Mouse (Mus musculus) stomach, embryonic 14.5 days (tissue): ENCODE data around the gene Olfr568. TPM values are rescaled to one million over a fixed set of nuclear protein-coding genes. Genes with fewer than 3 reads are reported as not detected.

Source experiments
- ATAC-seq: fragments of 200-750 bp; cut with Nextera tagmentation; 2 replicates; pipeline ENCODE4 v1.8.0; 2017; ENCODE audit warnings: low read depth, moderate TSS enrichment; ENCODE audit not compliant: insufficient number of reproducible peaks, insufficient read depth, low FRiP score
- H3K27ac ChIP-seq: fragments of 300-500 bp; sonication (generic); 2 replicates; pipeline ENCODE4 v1.5.1; 2014; ENCODE audit warnings: mild to moderate bottlenecking, low read length, moderate library complexity, mixed read lengths
- H3K27me3 ChIP-seq: fragments of 300-500 bp; sonication (generic); 2 replicates; pipeline ENCODE4 v1.6.1; 2014; ENCODE audit warnings: low read length, control low read depth, mixed read lengths; ENCODE audit not compliant: control insufficient read depth, insufficient read depth
- H3K36me3 ChIP-seq: fragments of 300-500 bp; sonication (generic); 2 replicates; pipeline ENCODE4 v1.6.1; 2014; ENCODE audit warnings: mild to moderate bottlenecking, control low read depth, low read length, moderate library complexity, mixed read lengths; ENCODE audit not compliant: control insufficient read depth, insufficient read depth
- H3K4me1 ChIP-seq: fragments of 300-500 bp; sonication (generic); 2 replicates; pipeline ENCODE4 v1.6.1; 2014; ENCODE audit warnings: low read length, control low read depth, mixed read lengths; ENCODE audit not compliant: control insufficient read depth, insufficient read depth
- H3K4me2 ChIP-seq: fragments of 300-500 bp; sonication (generic); replicated peaks from 2 replicates; pipeline ENCODE4 v1.6.1; 2014; ENCODE audit warnings: low read depth, low read length, control low read depth
- H3K4me3 ChIP-seq: fragments of 300-500 bp; sonication (generic); 2 replicates; pipeline ENCODE4 v1.5.1; 2014; ENCODE audit warnings: low read depth, low read length, control low read depth
- H3K9ac ChIP-seq: fragments of 300-500 bp; sonication (generic); replicated peaks from 2 replicates; pipeline ENCODE4 v1.6.1; 2014; ENCODE audit warnings: low read depth, mild to moderate bottlenecking, control low read depth, low read length, moderate library complexity, mixed read lengths
- H3K9me3 ChIP-seq: fragments of 300-500 bp; sonication (generic); 2 replicates; pipeline ENCODE4 v1.6.1; 2016; ENCODE audit warnings: low read depth, low read length, control low read depth; ENCODE audit not compliant: control insufficient read depth
- WGBS: fragments of 180-500 bp; shearing (Covaris S2); extraction: QIAGEN DNeasy Blood & Tissue Kit; methylation state at CpG from one replicate; pipeline ENCODE4 v1.1.7; 2014; 5-methylcytosine and 5-hydroxymethylcytosine counted together
- polyA plus RNA-seq: library from polyadenylated mRNA; unstranded; fragments of >200 nt; fragmentation: Nextera tagmentation; extraction: Ambion mirVana; gene quantifications from 2 replicates; pipeline ENCODE4 v1.2.1, GENCODE M21; 2014

Gene Olfr568
- polyA plus RNA-seq, 1 experiment from 2014 or later, result not detected

- no peak for ATAC-seq
- Histone ChIP-seq H3K27me3 (no peaks in the 10 kb centered on the region), H3K9me3 (no peaks in the 10 kb centered on the region), H3K4me2 (no peak within 1 kb of the TSS), H3K4me3 (no peak within 1 kb of the TSS), H3K4me1 (no peaks in the 10 kb centered on the region), H3K9ac (no peak within 1 kb of the TSS), H3K27ac (no peak within 1 kb of the TSS), H3K36me3 (no peaks in the 10 kb centered on the region)
- 47% methylated on average over 1 of the region's 1 CpGs for WGBS
Measured at GRCm38 (mm10) chr7:102924109-102924508, 47.2 kb downstream of the Olfr568 start, which contains the start of gene Olfr572. Olfr572 (plus strand) TSS chr7:102924409.

DNA sequence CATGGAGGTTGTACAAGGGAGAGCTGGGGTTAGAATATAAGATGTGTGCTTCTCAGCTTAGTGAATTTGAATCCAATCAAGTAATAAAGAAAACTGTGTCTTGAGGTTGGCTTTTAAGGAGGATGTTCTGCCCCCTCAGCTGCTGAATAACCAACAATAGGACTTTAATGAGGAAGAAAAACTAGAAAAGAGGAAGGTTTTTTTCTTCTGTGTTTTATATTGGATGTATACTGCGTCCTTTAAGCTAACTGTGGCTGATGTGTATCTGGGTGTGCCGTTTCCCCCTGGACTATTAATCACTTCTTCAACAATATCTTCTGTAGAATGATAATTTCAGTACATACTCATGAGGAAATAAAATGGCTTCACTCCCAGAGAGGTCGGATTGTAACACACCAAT lies 50.2 kb downstream of the Olfr568 start:
- no peak overlapping the region for H3K4me2 ChIP-seq
- no peak for ATAC-seq
- H3K36me3 ChIP-seq, result no peaks in the 10 kb centered on the region
- H3K9ac ChIP-seq, result no peak overlapping the region
- no peaks in the 10 kb centered on the region for H3K9me3 ChIP-seq
- H3K27ac ChIP-seq, result no peak overlapping the region
- H3K4me3 ChIP-seq, result no peak overlapping the region
- no peaks in the 10 kb centered on the region for H3K27me3 ChIP-seq
- 60% methylated on average over 3 of the region's 3 CpGs for WGBS
- no peaks in the 10 kb centered on the region for H3K4me1 ChIP-seq

Other genes starting within 250 kb of the Olfr568 start
- not detected in 2 replicates for gene Olfr554, start 238.7 kb upstream of the Olfr568 start, polyA plus RNA-seq
- not detected in 2 replicates for gene Olfr555, start 218.3 kb upstream of the Olfr568 start, polyA plus RNA-seq
- not detected in 2 replicates for gene Olfr556, start 212.2 kb upstream of the Olfr568 start, polyA plus RNA-seq
- gene Trim68, start 189.8 kb upstream of the Olfr568 start, polyA plus RNA-seq, result 17.0 and 22.1 TPM in 2 replicates
- not detected in 2 replicates for gene Olfr557, start 181.2 kb upstream of the Olfr568 start, polyA plus RNA-seq
- gene Olfr558, start 174.9 kb upstream of the Olfr568 start, polyA plus RNA-seq, result 0.13 and 0.17 TPM in 2 replicates
- gene Olfr33, start 158.1 kb upstream of the Olfr568 start, polyA plus RNA-seq, result not detected in 2 replicates
- not detected in 2 replicates for gene Olfr559, start 149.6 kb upstream of the Olfr568 start, polyA plus RNA-seq
- gene Olfr560, start 117.8 kb upstream of the Olfr568 start, polyA plus RNA-seq, result not detected in 2 replicates
- gene Olfr78, start 117.7 kb upstream of the Olfr568 start, polyA plus RNA-seq, result 0.18 and 0.49 TPM in 2 replicates
- not detected in 2 replicates for gene Olfr561, start 105.9 kb upstream of the Olfr568 start, polyA plus RNA-seq
- gene Olfr564, start 73.6 kb upstream of the Olfr568 start, polyA plus RNA-seq, result not detected in 2 replicates
- gene Olfr566, start 18.4 kb upstream of the Olfr568 start, polyA plus RNA-seq, result not detected in 2 replicates
- gene Olfr569, start 13.8 kb downstream of the Olfr568 start, polyA plus RNA-seq, result not detected in 2 replicates
- gene Olfr570, start 17.5 kb downstream of the Olfr568 start, polyA plus RNA-seq, result not detected in 2 replicates
- gene Olfr571, start 40.4 kb downstream of the Olfr568 start, polyA plus RNA-seq, result not detected in 2 replicates
- gene Olfr572, start 47.3 kb downstream of the Olfr568 start, polyA plus RNA-seq, result not detected in 2 replicates
- gene Olfr573-ps1, start 65.5 kb downstream of the Olfr568 start, polyA plus RNA-seq, result not detected in 2 replicates
- not detected in 2 replicates for gene Olfr574, start 71.3 kb downstream of the Olfr568 start, polyA plus RNA-seq
- not detected in 2 replicates for gene Olfr575, start 81.7 kb downstream of the Olfr568 start, polyA plus RNA-seq
- not detected in 2 replicates for gene Olfr576, start 85.5 kb downstream of the Olfr568 start, polyA plus RNA-seq
- not detected in 2 replicates for gene Olfr577, start 98.8 kb downstream of the Olfr568 start, polyA plus RNA-seq
- not detected in 2 replicates for gene Olfr578, start 112.2 kb downstream of the Olfr568 start, polyA plus RNA-seq
- gene Olfr582, start 160.9 kb downstream of the Olfr568 start, polyA plus RNA-seq, result not detected in 2 replicates
- gene Olfr583, start 174.2 kb downstream of the Olfr568 start, polyA plus RNA-seq, result not detected in 2 replicates
- gene Olfr584, start 204.8 kb downstream of the Olfr568 start, polyA plus RNA-seq, result not detected in 2 replicates
- not detected in 2 replicates for gene Olfr585, start 220.6 kb downstream of the Olfr568 start, polyA plus RNA-seq
- gene Olfr586, start 248.5 kb downstream of the Olfr568 start, polyA plus RNA-seq, result not detected in 2 replicates